Mouse (Mus musculus): Measurements from ENCODE around the gene Rgs21. TPM values are rescaled to one million over a fixed set of nuclear protein-coding genes. Genes with fewer than 3 reads are reported as not detected.

Gene Rgs21
- not detected in 2 replicates for polyA plus RNA-seq (2012; rRNA removed)

DNA sequence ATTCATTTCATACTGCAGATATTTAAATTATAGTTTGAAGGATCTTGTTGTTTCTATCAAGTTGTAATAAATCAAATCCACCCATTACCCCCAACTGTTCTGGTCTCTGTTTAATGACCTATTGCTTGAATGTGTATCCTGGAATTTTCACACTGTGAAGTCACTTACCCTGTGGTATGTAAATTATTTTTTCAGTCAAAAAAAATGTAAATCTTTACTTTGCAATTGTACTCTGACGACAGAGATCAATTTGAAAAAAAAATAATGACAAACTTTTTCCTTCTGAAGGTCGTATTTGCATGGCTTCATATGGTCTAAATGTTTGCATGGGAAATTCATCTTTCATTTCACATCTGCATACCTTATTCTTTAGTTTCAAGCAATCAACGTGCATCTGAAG lies at the start of gene Rgs21:
Gene Rgs21, minus strand, starts transcription at position 101 of the 400 bp plus-strand sequence.

Other genes starting within 250 kb of the Rgs21 start
- gene Rgs18, start 207.8 kb upstream of the Rgs21 start, polyA plus RNA-seq (2012; rRNA removed), result 1.8 and 1.9 TPM in 2 replicates

All from central nervous system, embryonic 11.5 days (tissue).